Mouse (Mus musculus): ENCODE data around the gene Gm38655.

GRCm38 (mm10) chr17:25175411-25175810 is at the start of gene Gm38655:
- no peak for TF ChIP-seq CTCF (IDR thresholded peaks at IDR 0.05; ENCODE audit: extremely low read depth, insufficient read depth, low read length)
- TF ChIP-seq POLR2A (IDR thresholded peaks at IDR 0.05; ENCODE audit: extremely low read depth, insufficient read depth, low read length), result no peak
